Mouse (Mus musculus): ENCODE results near the gene Gcdh.
A peak's percentile ranks its signal among the peaks of the same experiment; 100 is the strongest.

The Gcdh gene

DNA sequence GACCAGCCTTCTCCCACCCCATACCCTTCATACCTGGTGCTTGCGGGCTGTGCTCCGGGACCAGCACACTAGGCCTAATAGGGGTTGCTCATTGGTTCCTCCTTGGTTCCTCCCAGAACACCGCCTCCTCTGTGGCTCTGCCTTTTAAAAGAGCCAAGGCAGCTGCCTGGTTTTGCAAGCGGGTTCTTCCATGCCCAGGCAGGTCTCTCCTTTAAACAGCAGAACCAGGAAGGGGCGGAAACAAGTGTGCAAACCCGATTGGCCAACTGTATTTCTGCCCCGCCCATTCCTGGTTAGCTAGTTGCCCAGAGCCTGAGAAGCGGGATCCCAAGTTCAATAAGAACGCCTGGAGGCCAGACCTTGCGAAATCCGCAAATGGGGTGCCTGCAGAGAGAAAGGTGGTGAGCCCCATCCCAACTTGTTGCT is at the start of gene Gcdh:
Gene Gcdh, minus strand, starts transcription at position 213 of the 426 bp plus-strand sequence.
- DNase-seq (ENCODE audit: extremely low spot score, low read depth, low spot score) = peak; percentile 87

DNA sequence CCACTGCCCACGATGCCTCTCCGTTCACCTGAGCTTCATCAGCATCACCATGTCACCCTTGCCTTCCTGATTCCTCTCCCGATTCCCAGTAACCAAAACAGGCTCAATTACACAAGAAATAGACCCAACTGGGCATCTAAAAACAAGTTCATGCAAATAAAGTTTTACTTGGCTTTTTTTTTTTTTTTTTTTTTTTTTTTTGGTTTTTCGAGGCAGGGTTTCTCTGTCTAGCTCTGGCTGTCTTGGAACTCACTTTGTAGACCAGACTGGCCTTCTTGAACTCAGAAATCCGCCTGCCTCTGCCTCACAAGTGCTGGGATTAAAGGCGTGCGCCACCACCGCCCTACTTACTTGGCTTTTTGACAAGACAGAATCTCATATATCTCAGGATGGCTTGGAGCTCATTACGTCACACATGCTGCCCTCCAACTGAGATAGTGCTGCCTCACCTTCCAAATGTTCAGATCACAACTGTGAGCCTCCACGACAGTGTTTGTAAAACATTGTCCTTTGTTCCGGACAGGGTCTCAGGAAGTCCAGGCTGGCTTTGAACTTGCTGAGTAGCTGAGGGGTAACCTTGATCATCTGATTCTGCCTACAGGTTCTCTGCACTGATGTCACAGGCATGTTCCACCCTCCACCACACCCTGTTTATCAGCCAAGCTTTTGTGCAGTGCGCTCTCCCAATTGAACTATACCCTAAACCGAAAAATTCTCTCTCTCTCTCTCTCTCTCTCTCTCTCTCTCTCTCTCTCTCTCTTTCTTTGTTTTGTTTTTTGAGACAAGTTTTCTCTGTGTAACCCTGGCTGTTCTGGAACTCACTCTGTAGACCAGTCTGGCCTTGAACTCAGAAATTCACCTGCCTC is 44.1 kb upstream of the Gcdh start:
- no peak for DNase-seq (ENCODE audit: extremely low spot score, low read depth, low spot score)

DNA sequence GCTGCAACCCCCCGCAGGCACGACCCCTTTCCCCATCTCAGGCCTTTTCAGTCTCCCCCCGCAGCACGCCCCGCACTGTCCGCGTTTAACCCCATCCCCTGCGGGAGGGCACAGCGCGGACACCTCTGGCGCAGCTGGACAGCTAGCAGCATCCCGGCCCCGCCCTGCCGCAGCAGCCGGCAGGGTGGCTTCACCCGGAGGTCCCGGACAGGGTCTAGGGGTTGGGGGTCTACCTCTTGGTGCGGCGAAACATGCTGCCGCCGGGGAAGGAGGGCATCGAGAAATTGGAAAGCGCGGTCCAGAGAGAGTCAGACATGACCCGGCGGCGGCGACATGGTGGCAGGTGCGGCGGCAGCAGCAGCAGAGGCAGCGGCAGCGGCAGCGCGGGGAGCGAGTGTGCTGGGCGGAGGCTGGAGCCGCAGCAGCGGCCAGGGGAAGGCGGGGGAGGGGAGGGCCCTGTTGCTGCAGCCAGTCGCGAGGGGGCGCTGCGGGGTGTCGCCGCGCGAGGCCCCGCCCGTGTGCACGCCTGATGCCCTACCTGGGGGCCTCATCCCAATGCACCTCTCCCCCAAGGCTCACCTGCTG is 43.3 kb upstream of the Gcdh start, which contains the start of gene Mast1:
Gene Mast1, minus strand, starts transcription at position 398 of the 585 bp plus-strand sequence.
- no peak for DNase-seq (ENCODE audit: extremely low spot score, low read depth, low spot score)

DNA sequence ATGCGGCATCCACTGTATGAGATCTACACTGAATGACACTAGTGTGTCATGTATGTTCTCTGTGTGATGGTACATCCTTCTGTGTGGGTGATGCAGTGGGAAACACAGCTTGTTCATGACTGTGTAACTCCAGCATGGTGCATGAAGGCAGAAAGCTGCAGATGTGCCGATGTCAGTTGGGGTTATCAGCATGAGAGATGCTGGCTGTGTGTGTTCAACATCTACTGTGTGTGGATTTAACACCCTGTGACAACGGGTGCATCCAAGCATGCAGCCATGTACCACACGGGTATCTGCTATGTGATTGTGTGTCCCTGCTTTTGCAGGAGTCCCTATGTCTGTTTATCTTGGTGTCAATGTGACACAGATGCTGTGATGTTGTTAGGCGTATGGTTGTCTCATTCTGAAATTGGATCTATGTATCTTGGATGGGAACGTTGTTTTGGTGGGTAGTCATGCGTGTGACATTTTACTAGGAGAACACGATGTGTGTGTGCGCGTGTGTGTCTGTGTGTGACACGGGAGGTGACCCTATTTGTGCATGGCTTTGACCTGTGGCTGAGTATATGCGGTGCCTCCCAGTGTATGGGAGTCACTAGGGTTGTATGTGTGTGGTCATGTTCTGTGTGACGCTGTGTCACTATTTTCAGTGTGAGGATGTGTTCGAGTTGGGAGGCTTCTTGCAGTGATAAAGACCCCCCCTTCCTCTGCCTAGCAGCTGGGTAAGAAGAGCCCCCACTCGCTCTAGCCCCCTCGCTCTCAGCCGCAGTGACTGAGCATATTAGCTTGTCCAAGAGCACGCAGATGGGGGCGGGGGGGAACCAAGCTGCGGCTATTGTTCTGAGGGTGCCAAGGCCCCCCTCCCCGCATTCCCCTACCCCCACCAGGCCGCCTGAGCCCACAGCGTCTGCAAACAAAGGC is 42.6 kb upstream of the Gcdh start:
- no peak for DNase-seq (ENCODE audit: extremely low spot score, low read depth, low spot score)

DNA sequence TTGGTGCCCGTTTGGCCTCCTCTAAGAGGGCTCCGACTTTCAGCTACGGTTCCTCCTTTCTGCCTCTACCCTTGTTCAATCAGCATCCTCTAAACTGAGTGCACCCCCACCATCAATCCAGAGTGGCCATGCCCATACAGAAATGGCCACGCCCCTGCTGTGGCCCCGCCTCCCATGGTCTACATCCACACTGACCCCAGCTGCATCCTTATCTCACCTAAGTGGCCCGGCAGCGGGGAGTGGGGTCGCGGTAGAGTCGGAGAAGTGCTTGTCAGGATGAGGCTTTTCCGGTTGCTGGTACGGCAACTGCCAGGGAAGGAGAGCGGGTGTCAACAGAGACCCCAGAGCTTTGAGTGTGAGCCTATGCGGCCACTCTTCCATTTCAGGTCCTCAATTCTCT is 41.8 kb upstream of the Gcdh start:
- DNase-seq (ENCODE audit: extremely low spot score, low read depth, low spot score) = no peak

DNA sequence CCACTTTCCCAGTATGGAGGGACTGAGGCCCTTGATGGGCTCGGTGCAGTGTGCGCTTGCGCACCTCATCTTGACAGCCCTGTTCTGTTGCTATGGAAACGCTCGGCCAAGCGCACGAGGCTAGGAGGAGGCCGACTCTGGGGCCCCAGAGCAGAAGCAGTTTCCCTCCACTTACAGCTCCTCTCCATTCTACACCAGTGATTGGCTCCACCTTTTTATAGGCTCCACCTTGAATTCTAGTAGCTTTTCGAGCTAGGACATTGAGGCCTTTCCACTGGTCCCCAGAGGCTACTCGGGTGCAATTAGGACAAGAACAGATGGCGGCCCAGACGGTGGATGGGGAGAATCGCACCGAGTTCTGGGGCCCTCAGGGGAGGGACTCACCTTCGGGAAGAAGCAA is 41.1 kb upstream of the Gcdh start:
- DNase-seq (ENCODE audit: extremely low spot score, low read depth, low spot score) = no peak

DNA sequence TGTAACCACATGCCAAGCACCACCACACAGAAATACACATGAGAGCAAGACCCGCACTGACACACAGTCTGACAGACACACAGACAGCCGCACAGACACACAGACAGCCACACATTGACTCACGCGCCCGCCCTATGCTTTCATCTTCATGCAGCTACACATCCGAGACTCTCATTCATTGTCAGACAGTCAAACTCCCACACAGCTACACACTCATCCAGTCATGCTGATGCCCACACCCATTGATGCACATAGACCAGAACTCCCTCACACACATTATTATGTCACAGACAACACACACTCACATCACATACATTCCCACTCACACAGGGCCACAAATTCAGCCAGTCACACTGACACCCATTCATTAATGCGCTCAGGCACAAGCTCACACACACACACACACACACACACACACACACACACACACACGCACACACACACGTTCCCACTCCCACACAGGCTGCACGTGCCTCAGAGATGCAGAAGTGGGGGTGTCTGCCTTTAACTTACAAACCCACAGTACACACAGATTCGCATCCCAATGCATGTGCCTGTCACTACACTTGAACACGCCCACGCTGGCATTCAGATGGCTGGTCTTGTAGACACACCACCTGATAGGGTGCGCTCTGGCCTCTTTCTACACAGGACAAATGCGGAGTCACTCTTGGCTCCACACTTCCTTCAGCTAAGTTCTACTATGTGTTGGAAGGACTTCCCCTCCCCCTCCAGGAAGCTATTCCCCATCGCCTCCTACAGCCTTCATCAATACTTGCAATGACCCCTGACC is 40.2 kb upstream of the Gcdh start:
- DNase-seq (ENCODE audit: extremely low spot score, low read depth, low spot score) = no peak

DNA sequence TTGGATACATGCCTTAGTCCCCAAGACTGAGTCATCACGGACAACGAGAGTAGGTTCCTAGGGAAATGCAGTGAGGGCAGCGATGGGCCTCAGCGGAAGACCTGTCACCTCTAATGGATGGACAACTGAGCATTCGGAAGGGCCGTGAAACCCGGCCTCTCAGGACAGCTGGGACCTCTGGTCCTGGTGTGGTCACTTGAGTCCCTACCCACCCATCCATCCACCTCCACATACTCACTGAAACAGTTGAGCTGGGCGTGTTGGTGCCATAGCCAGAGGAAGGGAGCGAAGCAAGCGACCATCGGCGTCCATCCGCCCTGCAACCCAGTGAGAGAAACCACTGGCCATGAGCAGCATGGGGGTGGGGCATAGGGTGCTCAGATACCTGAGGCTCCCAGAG is 36.9 kb upstream of the Gcdh start:
- DNase-seq (ENCODE audit: extremely low spot score, low read depth, low spot score) = no peak

DNA sequence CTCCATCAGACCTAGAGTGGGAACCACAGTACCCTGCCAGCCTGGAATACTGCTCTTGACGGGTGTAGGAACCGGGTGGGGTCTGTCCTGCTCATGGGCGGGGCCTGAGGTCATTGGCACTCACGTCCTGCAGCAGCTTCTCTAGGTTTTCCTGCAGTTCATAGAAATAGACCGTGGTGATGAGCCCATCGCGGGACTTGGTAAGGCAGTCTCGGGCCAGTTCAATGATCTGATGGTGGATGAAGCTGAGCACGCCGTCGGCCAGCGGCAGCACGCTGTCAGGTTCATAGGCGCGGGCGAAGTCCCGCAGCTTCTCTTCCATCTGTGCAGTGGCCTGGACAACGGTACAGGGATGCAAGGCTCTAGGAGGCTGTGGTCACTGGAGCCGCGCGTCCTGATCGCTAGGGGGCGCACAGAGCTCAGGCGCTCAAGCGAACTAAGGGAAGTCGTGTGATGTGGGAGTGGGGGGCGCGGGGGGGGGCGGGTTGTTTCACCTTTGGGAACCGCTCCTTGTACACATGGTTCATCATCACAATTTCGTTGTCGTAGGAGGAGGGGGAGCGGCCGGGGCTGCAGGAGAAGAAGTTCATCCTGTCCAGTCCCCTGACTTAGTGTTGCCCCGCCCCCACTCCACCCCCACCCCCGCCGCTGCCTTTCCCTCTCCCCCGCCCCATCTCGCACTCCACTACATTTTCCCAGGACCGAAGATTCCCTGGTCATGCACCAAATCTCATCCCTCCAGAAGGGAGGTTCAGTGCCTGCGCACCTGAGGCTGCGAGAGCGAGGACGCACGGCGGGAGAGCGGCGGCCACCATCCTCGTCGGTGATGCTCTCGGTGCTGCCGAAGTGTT is 35.0 kb upstream of the Gcdh start:
- no peak for DNase-seq (ENCODE audit: extremely low spot score, low read depth, low spot score)

DNA sequence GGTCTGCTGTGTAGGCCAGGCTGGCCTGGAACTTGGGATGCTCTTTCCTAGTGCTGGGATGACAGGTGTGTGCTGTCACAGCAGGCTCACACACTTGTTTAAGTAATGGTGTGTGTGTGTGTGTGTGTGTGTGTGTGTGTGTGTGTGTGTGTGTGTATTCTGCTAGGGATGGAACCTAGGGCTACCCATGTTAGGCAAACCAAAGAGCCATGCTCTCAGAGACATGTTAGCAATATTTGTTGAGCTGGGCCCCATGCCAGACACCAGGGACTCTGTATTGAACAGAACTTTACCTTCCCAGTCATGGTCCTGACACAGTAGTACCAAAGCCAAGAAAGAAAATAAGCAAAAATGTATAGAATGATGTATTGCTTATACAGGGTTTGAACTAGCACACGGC is 33.8 kb upstream of the Gcdh start:
- no peak for DNase-seq (ENCODE audit: extremely low spot score, low read depth, low spot score)

DNA sequence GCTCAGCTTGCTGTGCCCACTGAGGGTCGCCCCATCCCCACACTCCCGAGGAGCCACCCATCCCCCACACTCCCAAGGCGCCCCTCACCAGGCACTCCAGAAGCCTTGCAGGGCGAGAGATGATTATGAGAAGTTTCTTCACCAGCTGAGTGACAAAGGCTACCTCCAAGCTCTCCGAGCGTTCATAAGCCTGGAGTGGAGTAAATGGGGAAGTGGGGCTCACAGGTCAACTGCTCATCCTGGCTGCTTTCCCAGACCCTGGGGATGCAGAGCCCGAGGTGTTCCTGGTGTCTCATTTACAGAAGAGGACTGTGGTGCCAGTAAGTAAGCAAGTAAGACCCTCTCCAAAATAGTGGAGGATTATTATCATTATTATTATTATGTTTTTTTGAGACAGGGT is 31.8 kb upstream of the Gcdh start:
- no peak for DNase-seq (ENCODE audit: extremely low spot score, low read depth, low spot score)

DNA sequence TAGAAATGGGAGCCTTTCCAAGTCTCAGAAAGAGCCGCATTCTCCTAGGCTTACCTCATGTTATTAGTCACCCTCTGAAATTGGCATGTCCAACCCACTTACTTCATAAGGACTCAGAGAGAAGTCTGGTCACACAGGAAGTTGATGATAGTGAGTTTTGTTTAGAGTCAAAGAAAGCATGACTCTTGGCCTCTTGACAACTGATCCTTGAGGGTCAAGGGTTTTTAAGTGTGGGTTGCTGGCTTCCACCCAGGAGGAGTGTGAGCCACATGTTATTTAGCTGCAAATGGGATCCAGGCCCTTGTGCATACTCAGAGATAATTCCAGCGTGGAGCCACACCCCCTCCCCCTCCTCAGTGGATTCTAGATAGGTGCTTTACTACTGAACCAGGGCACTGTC is 27.9 kb upstream of the Gcdh start:
- DNase-seq (ENCODE audit: extremely low spot score, low read depth, low spot score) = no peak

DNA sequence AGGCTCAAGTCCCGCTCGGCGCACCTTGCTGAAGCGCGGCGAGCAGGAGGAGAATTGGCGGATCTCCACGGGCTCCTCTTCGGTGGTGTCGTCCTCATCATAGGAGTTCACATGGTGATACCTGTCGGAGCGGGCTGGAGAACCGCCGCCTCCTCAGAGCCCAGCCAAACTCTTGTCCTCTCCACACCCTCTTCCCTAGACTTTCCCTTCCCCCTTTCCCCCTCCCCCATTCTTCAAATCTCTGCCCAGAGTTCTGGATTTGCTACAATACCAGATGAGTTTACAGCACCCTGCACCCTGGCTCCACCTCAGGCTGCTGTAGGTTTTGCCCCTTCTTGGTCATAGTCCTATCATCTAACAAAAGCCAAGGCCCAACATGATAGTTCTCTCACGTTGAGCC is 24.9 kb upstream of the Gcdh start:
- no peak for DNase-seq (ENCODE audit: extremely low spot score, low read depth, low spot score)

DNA sequence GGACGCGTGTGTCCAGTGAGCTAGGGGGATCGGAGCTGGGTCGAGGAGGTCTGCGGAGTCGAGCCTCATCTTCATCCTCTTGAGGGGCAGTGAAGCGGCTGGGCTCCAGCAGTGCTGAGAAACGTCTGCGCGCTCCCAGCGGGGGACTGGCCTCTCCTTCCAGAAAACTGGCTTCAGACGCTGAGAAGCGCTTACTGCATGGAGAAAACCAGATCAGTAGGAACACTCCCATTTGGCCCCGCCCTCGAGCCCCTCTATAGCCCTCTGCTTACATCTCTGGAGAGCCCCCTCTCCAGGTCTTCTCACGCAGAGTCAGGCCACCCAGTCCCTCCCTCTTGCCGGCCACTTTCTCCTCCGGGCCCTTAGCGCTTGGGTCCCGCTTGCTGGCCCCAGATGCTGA is 24.1 kb upstream of the Gcdh start:
- no peak for DNase-seq (ENCODE audit: extremely low spot score, low read depth, low spot score)

DNA sequence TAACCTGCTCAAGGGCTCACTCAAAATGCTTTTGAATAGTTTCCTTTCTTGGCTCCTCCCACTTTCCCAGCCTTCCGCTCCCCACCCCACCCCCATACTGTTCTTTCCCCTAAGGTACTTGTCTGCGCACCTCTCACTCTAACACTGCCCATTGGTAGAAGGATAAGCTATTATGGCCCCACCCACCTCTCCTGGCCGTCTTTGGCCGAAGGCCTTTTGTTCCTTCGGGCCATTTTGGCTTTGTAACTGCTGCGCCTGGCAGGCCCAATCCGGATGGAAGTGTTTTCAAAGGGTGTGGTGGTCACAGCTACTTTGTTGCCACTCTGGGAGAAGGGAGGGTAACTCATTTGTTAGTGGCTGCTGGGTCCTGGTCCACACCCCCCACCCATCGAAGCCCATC is 21.5 kb upstream of the Gcdh start:
- DNase-seq (ENCODE audit: extremely low spot score, low read depth, low spot score) = no peak

DNA sequence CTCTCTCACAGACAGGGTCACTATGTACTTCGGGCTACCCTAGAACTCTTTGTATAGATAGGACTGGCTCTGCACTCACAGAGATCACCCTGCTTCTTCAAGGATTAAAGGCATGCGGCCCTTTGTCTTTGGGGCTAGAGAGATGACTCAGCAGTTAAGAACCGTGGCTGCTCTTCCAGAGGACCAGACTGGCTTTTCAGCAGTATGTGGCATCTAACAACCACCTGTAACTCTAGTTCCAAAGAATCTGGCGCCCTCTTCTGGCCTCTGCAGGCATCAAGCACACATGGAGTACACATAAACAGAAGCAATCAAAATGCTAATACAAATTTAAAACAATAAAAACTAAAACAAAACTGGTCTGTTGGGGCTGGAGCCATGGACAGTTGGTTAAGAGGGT is 20.2 kb upstream of the Gcdh start:
- DNase-seq (ENCODE audit: extremely low spot score, low read depth, low spot score) = no peak

DNA sequence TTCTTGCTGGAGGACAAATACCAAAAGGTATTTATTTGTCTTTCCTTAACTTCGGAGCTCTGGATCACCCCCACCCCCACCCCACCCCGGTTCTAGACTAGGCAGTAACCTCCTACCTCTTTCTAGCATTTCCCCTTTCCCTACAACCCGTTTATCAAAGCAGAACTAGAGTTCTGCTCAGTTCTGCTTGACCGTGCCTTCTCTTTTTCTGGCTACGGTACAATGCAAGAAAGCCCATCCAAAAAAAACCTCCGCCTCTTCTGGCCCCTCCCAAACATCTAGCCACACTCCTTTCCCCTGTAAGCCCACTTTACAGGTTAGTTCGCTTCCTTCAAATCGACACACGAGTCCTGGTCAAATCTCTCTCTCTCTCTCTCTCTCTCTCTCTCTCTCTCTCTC is 19.8 kb upstream of the Gcdh start:
- DNase-seq (ENCODE audit: extremely low spot score, low read depth, low spot score) = no peak

DNA sequence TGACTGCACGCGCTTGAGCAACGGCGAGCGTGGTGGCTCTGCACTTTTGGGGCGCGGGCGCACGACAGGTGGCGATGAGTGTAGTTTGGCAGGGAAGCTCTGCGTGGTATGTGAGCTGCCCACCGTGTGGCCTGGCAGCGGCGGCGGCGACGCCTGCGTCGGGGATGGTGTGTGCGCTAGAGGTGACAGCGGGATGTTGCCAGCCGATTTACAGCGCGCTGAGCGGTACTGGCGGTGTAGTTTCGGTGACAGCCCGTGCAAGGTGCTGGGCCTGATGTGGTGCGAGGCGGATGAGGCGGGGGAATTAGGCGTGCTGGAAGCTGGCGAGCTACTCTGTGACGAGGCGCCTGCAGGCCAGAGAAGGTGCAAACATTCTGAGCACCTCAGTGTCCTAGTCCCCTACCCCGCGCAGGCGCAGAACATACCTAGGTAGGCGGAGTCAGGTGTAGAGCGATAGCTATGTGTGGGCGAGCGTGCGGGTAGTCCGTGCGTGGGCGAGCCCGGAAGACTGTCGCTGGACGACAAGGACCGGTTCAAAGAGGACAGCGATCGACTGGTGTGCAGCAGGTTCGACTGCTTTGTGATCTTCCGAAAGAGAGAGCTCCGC is 19.3 kb upstream of the Gcdh start:
- DNase-seq (ENCODE audit: extremely low spot score, low read depth, low spot score) = no peak

DNA sequence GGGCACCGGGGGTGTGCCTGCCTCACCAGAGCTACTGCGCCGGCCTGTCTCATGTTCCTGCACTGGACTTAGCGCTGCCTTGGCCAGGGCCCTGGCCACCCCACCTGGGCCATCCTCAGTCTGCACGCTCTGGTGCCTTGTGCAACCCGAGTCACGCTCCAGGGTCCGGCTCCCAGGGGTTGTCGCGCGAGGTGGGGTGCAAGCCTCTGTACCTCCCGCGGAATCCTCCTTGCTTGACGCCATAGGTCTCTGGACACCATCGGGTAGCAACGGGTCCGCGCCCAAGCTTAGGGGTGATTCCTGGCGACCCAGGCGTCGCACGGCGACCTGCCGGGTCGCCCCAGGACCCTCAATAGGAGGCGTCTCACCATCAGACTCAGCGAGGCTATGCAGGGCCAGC is 18.7 kb upstream of the Gcdh start:
- DNase-seq (ENCODE audit: extremely low spot score, low read depth, low spot score) = no peak
